Mouse (Mus musculus) hindbrain, embryonic 11.5 days (tissue): ENCODE measurements around the gene Gm9. TPM values are rescaled to one million over a fixed set of nuclear protein-coding genes. Genes with fewer than 3 reads are reported as not detected.
"Not testable (repeated sequence)": the region's sequence is repeated elsewhere in the genome, so short reads cannot be mapped to it uniquely, and the experiment has no call there.

Source experiments
- ATAC-seq: fragments of 200-750 bp; cut with Nextera tagmentation; 2 replicates; pipeline ENCODE4 v1.8.0; 2017; ENCODE audit warnings: mild to moderate bottlenecking, moderate TSS enrichment, moderate library complexity; ENCODE audit not compliant: low FRiP score
- DNase-seq: peaks from one replicate; pipeline ENCODE4 v3.0.0-alpha.2; 2015; ENCODE audit warnings: low spot score
- H3K27ac ChIP-seq: fragments of 300-500 bp; sonication (generic); 2 replicates; pipeline ENCODE4 v1.5.1; 2014; ENCODE audit warnings: mild to moderate bottlenecking, low read depth, low read length
- H3K27me3 ChIP-seq: fragments of 300-500 bp; sonication (generic); 2 replicates; pipeline ENCODE4 v1.6.1; 2014; ENCODE audit warnings: mild to moderate bottlenecking, low read length, moderate library complexity, mixed read lengths; ENCODE audit not compliant: control insufficient read depth, insufficient read depth
- H3K36me3 ChIP-seq: fragments of 300-500 bp; sonication (generic); 2 replicates; pipeline ENCODE4 v1.6.1; 2014; ENCODE audit warnings: mild to moderate bottlenecking, low read length, moderate library complexity, mixed read lengths; ENCODE audit not compliant: control insufficient read depth, insufficient read depth
- H3K4me1 ChIP-seq: fragments of 300-500 bp; sonication (generic); replicated peaks from 2 replicates; pipeline ENCODE4 v1.6.1; 2014; ENCODE audit warnings: low read length, mixed read lengths; ENCODE audit not compliant: control insufficient read depth, insufficient read depth
- H3K4me2 ChIP-seq: fragments of 300-500 bp; sonication (generic); replicated peaks from 2 replicates; pipeline ENCODE4 v1.6.1; 2014; ENCODE audit warnings: mild to moderate bottlenecking, low read depth, low read length
- H3K4me3 ChIP-seq: fragments of 300-500 bp; sonication (generic); 2 replicates; pipeline ENCODE4 v1.5.1; 2014; ENCODE audit warnings: low read depth, low read length
- H3K9ac ChIP-seq: fragments of 300-500 bp; sonication (generic); 2 replicates; pipeline ENCODE4 v1.6.1; 2014; ENCODE audit warnings: low read depth, low read length
- H3K9me3 ChIP-seq: fragments of 300-500 bp; sonication (generic); 2 replicates; pipeline ENCODE4 v1.6.1; 2016; ENCODE audit warnings: low read length; ENCODE audit not compliant: control insufficient read depth
- WGBS: fragments of 180-500 bp; shearing (Covaris S2); extraction: QIAGEN DNeasy Blood & Tissue Kit; methylation state at CpG from one replicate; pipeline ENCODE4 v1.1.7; 2014; 5-methylcytosine and 5-hydroxymethylcytosine counted together
- polyA plus RNA-seq: library from polyadenylated mRNA; unstranded; fragments of >200 nt; fragmentation: Nextera tagmentation; extraction: Ambion mirVana; gene quantifications from 2 replicates; pipeline ENCODE4 v1.2.1, GENCODE M21; 2014

Gm9 gene
- polyA plus RNA-seq, 1 experiment from 2014 or later = not detected

DNA sequence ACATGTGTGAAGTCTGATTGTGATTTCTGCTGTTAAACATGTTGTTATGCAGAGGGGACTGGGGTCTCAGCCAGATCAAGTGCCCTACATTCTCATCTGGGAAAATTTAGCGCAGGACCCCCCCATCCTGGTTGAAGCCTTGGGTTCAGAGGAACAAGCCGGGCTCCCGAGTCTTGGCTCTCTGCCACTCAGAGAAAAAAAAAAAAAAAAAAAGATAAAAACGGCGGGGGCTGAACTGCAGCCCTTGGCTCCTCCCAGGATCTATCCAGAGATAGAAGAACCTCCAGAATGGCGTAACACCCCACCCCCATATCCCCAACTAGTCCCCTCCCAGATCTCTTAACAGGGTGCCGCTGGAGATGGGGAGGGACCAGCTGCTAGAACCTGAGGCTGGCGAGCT lies 26.4 kb downstream of the Gm9 start:
- H3K27ac ChIP-seq, H3K27me3 ChIP-seq, H3K9ac ChIP-seq, H3K4me3 ChIP-seq, H3K9me3 ChIP-seq, ATAC-seq, H3K36me3 ChIP-seq, DNase-seq, H3K4me2 ChIP-seq, H3K4me1 ChIP-seq: not testable (repeated sequence)
- 78% methylated on average over 8 of the region's 8 CpGs for WGBS

GRCm38 (mm10) chrX:37168742-37169141 lies 42.1 kb downstream of the Gm9 start, which contains the start of gene Akap14:
TSS of gene Akap14 (minus strand) at chrX:37168842.
- no peak within 1 kb of the TSS for H3K9ac ChIP-seq
- no peak within 1 kb of the TSS for H3K4me2 ChIP-seq
- no peaks in the 10 kb centered on the region for H3K36me3 ChIP-seq
- H3K27ac ChIP-seq = no peak within 1 kb of the TSS
- ATAC-seq = no peak
- H3K9me3 ChIP-seq = no peaks in the 10 kb centered on the region
- peak; percentile 1 for DNase-seq
- WGBS = 39% methylated on average over 5 of the region's 5 CpGs
- H3K4me3 ChIP-seq = no peak within 1 kb of the TSS
- no peaks in the 10 kb centered on the region for H3K4me1 ChIP-seq
- no peaks in the 10 kb centered on the region for H3K27me3 ChIP-seq

- WGBS = 29% methylated on average over 3 of the region's 3 CpGs
Measured at GRCm38 (mm10) chrX:37167085-37167484, 43.8 kb downstream of the Gm9 start.

DNA sequence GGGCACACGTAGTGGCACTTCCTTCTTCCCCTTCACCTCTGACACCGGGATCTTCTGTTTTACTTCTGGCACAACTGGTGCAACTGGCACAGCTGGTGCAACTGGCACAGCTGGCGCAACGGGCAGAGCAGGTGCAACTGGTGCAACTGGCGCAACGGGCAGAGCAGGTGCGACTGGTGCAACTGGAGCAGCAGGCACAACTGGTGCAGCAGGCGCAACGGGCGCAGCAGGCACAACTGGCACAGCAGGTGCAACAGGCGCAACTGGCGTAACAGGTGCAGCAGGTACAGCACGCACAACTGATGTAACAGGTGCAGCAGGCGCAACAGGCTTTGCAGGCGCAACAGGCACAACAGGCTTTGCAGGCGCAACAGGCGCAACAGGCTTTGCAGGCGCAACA lies 47.7 kb downstream of the Gm9 start:
- Histone ChIP-seq H3K4me1 (no peaks in the 10 kb centered on the region), H3K4me2 (no peak overlapping the region), H3K27me3 (no peaks in the 10 kb centered on the region), H3K36me3 (no peaks in the 10 kb centered on the region), H3K9me3 (no peaks in the 10 kb centered on the region), H3K4me3 (no peak overlapping the region), H3K9ac (no peak overlapping the region), H3K27ac (no peak overlapping the region)
- 79% methylated on average over 18 of the region's 18 CpGs for WGBS
- DNase-seq (no peak), ATAC-seq (no peak)

More at GRCm38 (mm10) chrX:37167085-37167484, 43.8 kb downstream of the Gm9 start:
- ATAC-seq (no peak), DNase-seq (peak; percentile 64)
- no peaks in the 10 kb centered on the region for H3K9me3 ChIP-seq
- H3K4me2 ChIP-seq = no peak overlapping the region
- no peak overlapping the region for H3K9ac ChIP-seq
- no peaks in the 10 kb centered on the region for H3K4me1 ChIP-seq
- no peaks in the 10 kb centered on the region for H3K27me3 ChIP-seq
- no peaks in the 10 kb centered on the region for H3K36me3 ChIP-seq
- no peak overlapping the region for H3K27ac ChIP-seq
- no peak overlapping the region for H3K4me3 ChIP-seq

DNA sequence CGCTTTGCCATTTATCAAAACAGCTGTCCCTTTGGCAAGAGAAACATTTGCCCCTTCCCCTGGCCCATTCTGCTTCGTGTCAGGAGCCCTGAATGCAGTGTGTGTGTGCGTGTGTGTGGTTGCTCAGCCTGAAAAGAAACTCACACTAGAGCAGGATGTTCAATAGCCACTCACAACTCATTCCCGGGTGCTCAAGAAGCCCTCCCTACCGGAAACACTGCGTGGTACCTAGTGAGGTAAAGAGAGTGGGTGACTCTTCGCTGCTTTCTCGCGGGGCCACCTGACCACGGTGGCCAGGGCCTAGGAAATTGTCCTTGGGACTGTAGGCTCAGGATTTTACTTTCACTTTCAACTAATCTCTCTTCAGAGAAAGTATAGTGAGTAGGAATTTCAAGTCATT lies 49.7 kb downstream of the Gm9 start:
- H3K27me3 ChIP-seq = no peaks in the 10 kb centered on the region
- no peak overlapping the region for H3K4me2 ChIP-seq
- H3K27ac ChIP-seq = no peak overlapping the region
- no peak overlapping the region for H3K9ac ChIP-seq
- ATAC-seq = no peak
- 0 out of 2 replicates have a peak, but pooled peaks cover 2% of the 10 kb centered on the region for H3K36me3 ChIP-seq
- H3K4me1 ChIP-seq = no peaks in the 10 kb centered on the region
- no peak for DNase-seq
- no peaks in the 10 kb centered on the region for H3K9me3 ChIP-seq
- 81% methylated on average over 10 of the region's 10 CpGs for WGBS
- no peak overlapping the region for H3K4me3 ChIP-seq

Other genes with a start within 250 kb of the Gm9 start
- 57.5 and 62.8 TPM in 2 replicates for gene Sept6, start 219.2 kb downstream of the Gm9 start, polyA plus RNA-seq
- gene Sowahd, start 162.2 kb downstream of the Gm9 start, polyA plus RNA-seq = not detected in 2 replicates
- gene Rpl39, start 125.6 kb downstream of the Gm9 start, polyA plus RNA-seq = 414 and 431 TPM in 2 replicates
- 19.0 and 27.6 TPM in 2 replicates for gene Upf3b, start 100.7 kb downstream of the Gm9 start, polyA plus RNA-seq
- gene Nkap, start 84.2 kb downstream of the Gm9 start, polyA plus RNA-seq = 22.3 and 25.9 TPM in 2 replicates
- 0.50 and 0.57 TPM in 2 replicates for gene Akap14, start 42.2 kb downstream of the Gm9 start, polyA plus RNA-seq
- gene Ndufa1, start 19.9 kb downstream of the Gm9 start, polyA plus RNA-seq = 443 and 479 TPM in 2 replicates
- gene Rnf113a1, start 19.8 kb downstream of the Gm9 start, polyA plus RNA-seq = 16.1 and 18.5 TPM in 2 replicates
- gene Rhox1, start 11.2 kb upstream of the Gm9 start, polyA plus RNA-seq = not detected in 2 replicates
- 0.26 and 0.29 TPM in 2 replicates for gene Rhox2a, start 33.9 kb upstream of the Gm9 start, polyA plus RNA-seq
- not detected in 2 replicates for gene Rhox3a, start 38.9 kb upstream of the Gm9 start, polyA plus RNA-seq
- gene Rhox4a, start 54.3 kb upstream of the Gm9 start, polyA plus RNA-seq = not detected in 2 replicates
- gene Rhox3a2, start 169.0 kb upstream of the Gm9 start, polyA plus RNA-seq = not detected in 2 replicates
- 4.2 TPM in 2 replicates for gene Rhox4a2, start 179.8 kb upstream of the Gm9 start, polyA plus RNA-seq
- 0.85 TPM in 1 of 2 replicates, not detected in the other for gene Rhox2b, start 201.0 kb upstream of the Gm9 start, polyA plus RNA-seq
- gene Rhox4b, start 221.5 kb upstream of the Gm9 start, polyA plus RNA-seq = 0.91 and 1.5 TPM in 2 replicates
- gene Rhox2c, start 242.6 kb upstream of the Gm9 start, polyA plus RNA-seq = 2.4 and 4.1 TPM in 2 replicates
- not detected in 2 replicates for gene Rhox3c, start 247.5 kb upstream of the Gm9 start, polyA plus RNA-seq